Mouse (Mus musculus): ENCODE data around the gene Hist1h2af.

GRCm38 (mm10) chr13:23562699-23563462 is 29.2 kb downstream of the Hist1h2af start:
- no peak for TF ChIP-seq CTCF (IDR thresholded peaks at IDR 0.05; ENCODE audit: control insufficient read depth, insufficient read depth, low read length)
- no peak for TF ChIP-seq POLR2A (IDR thresholded peaks at IDR 0.05; ENCODE audit: borderline replicate concordance, control insufficient read depth, low read depth, low read length)

Data from bone marrow, adult 2 months (tissue).